ENCODE assay signal across 30 mouse cellular contexts in the genomic region with DNA sequence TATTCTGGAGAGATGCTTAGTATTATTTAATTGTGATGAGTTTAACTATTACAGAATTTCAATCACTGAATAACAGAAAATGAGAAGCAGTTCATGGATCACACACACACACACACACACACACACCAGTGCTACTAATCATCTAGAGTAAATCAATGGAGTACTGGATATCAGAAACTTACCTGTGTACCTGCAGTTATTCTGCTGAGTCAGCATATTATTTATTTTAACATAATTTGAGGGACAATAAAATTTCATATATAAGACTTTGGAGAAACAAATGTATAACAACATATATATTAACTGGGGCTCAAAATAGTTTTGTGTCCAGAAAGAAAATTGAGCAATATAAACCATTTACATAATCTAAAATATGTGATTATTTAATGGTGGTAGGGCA.
"Had no signal": no experiment of that assay in that cellular context is flagged by ENCODE, and none has a peak within 500 bp of the region (broad histone marks: within the 10 kb centered on the region; RNA-seq: fewer than 3 reads in every experiment).

No protein-coding gene starts in this region.

- H3K27ac ChIP-seq: limb, embryonic 10.5 days; limb, embryonic 12.5 days; limb, embryonic 13.5 days; limb, embryonic 15.5 days; liver, embryonic 12.5 days; liver, embryonic 13.5 days; liver, embryonic 14.5 days; liver, embryonic 15.5 days; lung, embryonic 15.5 days; macrophage; midbrain, embryonic 10.5 days; midbrain, embryonic 12.5 days; midbrain, embryonic 13.5 days; midbrain, embryonic 15.5 days; neural tube, embryonic 12.5 days had no signal

- H3K9ac ChIP-seq: limb, embryonic 12.5 days; limb, embryonic 13.5 days; limb, embryonic 15.5 days; liver, embryonic 12.5 days; liver, embryonic 13.5 days; liver, embryonic 14.5 days; liver, embryonic 15.5 days; liver, postnatal 0 days; lung, embryonic 14.5 days; lung, embryonic 15.5 days; midbrain, embryonic 12.5 days; midbrain, embryonic 13.5 days; midbrain, embryonic 15.5 days; neural tube, embryonic 12.5 days had no signal

- ATAC-seq: liver, embryonic 12.5 days; liver, postnatal 0 days; lung, postnatal 0 days; midbrain, embryonic 13.5 days; midbrain, embryonic 15.5 days; midbrain, embryonic 16.5 days had no signal

- H3K9me3 ChIP-seq: limb, embryonic 10.5 days; limb, embryonic 12.5 days; limb, embryonic 13.5 days; limb, embryonic 15.5 days; liver, embryonic 12.5 days; liver, embryonic 13.5 days; liver, embryonic 15.5 days; lung, embryonic 15.5 days; megakaryocyte, embryonic 14.5 days; midbrain, embryonic 10.5 days; midbrain, embryonic 12.5 days; midbrain, embryonic 13.5 days; midbrain, embryonic 15.5 days; neural tube, embryonic 12.5 days had no signal

- H3K36me3 ChIP-seq: limb, embryonic 10.5 days; limb, embryonic 12.5 days; limb, embryonic 13.5 days; limb, embryonic 15.5 days; liver, embryonic 12.5 days; liver, embryonic 13.5 days; liver, embryonic 15.5 days; lung, embryonic 15.5 days; midbrain, embryonic 10.5 days; midbrain, embryonic 12.5 days; midbrain, embryonic 13.5 days; midbrain, embryonic 15.5 days; neural tube, embryonic 12.5 days had no signal

- DNase-seq: liver; liver, embryonic 13.5 days; liver, postnatal 0 days; lung, adult 18-20 months; lung, adult 2 months; lung, embryonic 14.5 days; lung, postnatal 10 days; lung, postnatal 14 days; lung, postnatal 36 days; lung, postnatal 4 days; midbrain, embryonic 14.5 days had no signal

- H3K4me3 ChIP-seq: limb, embryonic 10.5 days; limb, embryonic 12.5 days; limb, embryonic 13.5 days; limb, embryonic 15.5 days; liver, embryonic 12.5 days; liver, embryonic 13.5 days; liver, embryonic 15.5 days; lung, embryonic 15.5 days; megakaryocyte, embryonic 14.5 days; midbrain, embryonic 10.5 days; midbrain, embryonic 12.5 days; midbrain, embryonic 13.5 days; midbrain, embryonic 15.5 days; myocyte; neural tube, embryonic 12.5 days had no signal

- H3K4me2 ChIP-seq: limb, embryonic 12.5 days; limb, embryonic 13.5 days; limb, embryonic 15.5 days; liver, embryonic 11.5 days; liver, embryonic 12.5 days; liver, embryonic 13.5 days; liver, embryonic 15.5 days; lung, embryonic 14.5 days; lung, embryonic 15.5 days; midbrain, embryonic 12.5 days; midbrain, embryonic 13.5 days; midbrain, embryonic 15.5 days; neural tube, embryonic 12.5 days had no signal

- H3K27me3 ChIP-seq: limb, embryonic 12.5 days; limb, embryonic 13.5 days; limb, embryonic 15.5 days; liver, embryonic 12.5 days; liver, embryonic 13.5 days; liver, embryonic 15.5 days; lung, embryonic 15.5 days; megakaryocyte, embryonic 14.5 days; midbrain, embryonic 12.5 days; midbrain, embryonic 13.5 days; midbrain, embryonic 15.5 days; neural tube, embryonic 12.5 days had no signal

- H3K4me1 ChIP-seq: limb, embryonic 12.5 days; limb, embryonic 13.5 days; limb, embryonic 15.5 days; liver, embryonic 12.5 days; liver, embryonic 13.5 days; liver, embryonic 15.5 days; lung, embryonic 15.5 days; megakaryocyte, embryonic 14.5 days; midbrain, embryonic 10.5 days; midbrain, embryonic 12.5 days; midbrain, embryonic 13.5 days; midbrain, embryonic 15.5 days; neural tube, embryonic 12.5 days had no signal
